Mouse (Mus musculus) cerebellum, adult 2 months (tissue): Measurements from ENCODE around the gene Gm13285.
"Not testable (repeated sequence)": the region's sequence is repeated elsewhere in the genome, so short reads cannot be mapped to it uniquely, and the experiment has no call there.

Source experiments
- CTCF ChIP-seq: fragments of 200-500 bp; IDR thresholded peaks from 2 replicates; pipeline ENCODE4 v1.5.1; 2011; ENCODE audit warnings: low read depth, mild to moderate bottlenecking, control low read depth, low read length, moderate library complexity, borderline replicate concordance; ENCODE audit not compliant: insufficient read depth
- POLR2A ChIP-seq: fragments of 200-500 bp; IDR thresholded peaks from 2 replicates; pipeline ENCODE4 v1.6.1; 2011; ENCODE audit warnings: low read length, control low read depth, borderline replicate concordance; ENCODE audit not compliant: insufficient read depth

DNA sequence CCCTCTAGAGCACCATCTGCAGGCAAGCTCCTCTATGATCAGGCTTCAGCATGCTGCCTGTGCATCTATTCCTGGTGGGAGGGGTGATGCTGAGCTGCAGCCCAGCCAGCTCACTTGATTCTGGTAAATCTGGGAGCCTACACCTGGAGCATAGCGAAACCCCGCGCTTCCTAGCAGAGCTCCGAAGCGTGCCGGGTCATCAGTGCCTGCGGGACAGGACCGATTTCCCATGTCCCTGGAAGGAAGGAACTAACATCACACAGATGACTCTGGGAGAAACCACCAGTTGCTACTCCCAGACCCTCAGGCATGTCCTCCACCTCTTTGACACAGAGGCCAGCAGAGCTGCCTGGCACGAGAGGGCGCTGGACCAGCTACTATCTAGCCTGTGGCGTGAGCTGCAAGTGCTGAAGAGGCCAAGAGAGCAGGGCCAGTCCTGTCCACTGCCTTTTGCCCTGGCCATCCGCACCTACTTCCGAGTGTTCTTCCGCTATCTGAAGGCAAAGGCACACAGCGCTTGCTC, 44.6 kb upstream of the Gm13285 start, which contains the start of gene Gm13271:
- TF ChIP-seq POLR2A, CTCF: not testable (repeated sequence)
